Mouse (Mus musculus) liver, embryonic 15.5 days (tissue): Measurements from ENCODE around the gene Msmp. TPM values are rescaled to one million over a fixed set of nuclear protein-coding genes. Genes with fewer than 3 reads are reported as not detected.

ENCODE experiments used
- ATAC-seq: fragments of 200-750 bp; cut with Nextera tagmentation; 2 replicates; pipeline ENCODE4 v1.8.0; 2017; ENCODE audit warnings: moderate number of reproducible peaks, mild to moderate bottlenecking, moderate library complexity; ENCODE audit not compliant: insufficient read depth
- H3K27ac ChIP-seq: fragments of 300-500 bp; sonication (generic); replicated peaks from 2 replicates; pipeline ENCODE4 v1.5.1; 2015; ENCODE audit warnings: mild to moderate bottlenecking, inconsistent platforms
- H3K27me3 ChIP-seq: fragments of 300-500 bp; sonication (generic); 2 replicates; pipeline ENCODE4 v1.6.1; 2015; ENCODE audit warnings: mild to moderate bottlenecking, inconsistent platforms
- H3K36me3 ChIP-seq: fragments of 300-500 bp; sonication (generic); replicated peaks from 2 replicates; pipeline ENCODE4 v1.6.1; 2015; ENCODE audit warnings: moderate library complexity, mild to moderate bottlenecking, inconsistent platforms
- H3K4me1 ChIP-seq: fragments of 300-500 bp; sonication (generic); replicated peaks from 2 replicates; pipeline ENCODE4 v1.6.1; 2015; ENCODE audit warnings: inconsistent platforms
- H3K4me2 ChIP-seq: fragments of 300-500 bp; sonication (generic); 2 replicates; pipeline ENCODE4 v1.6.1; 2015; ENCODE audit warnings: moderate library complexity, mild to moderate bottlenecking, inconsistent platforms
- H3K4me3 ChIP-seq: fragments of 300-500 bp; sonication (generic); replicated peaks from 2 replicates; pipeline ENCODE4 v1.5.1; 2015; ENCODE audit warnings: mild to moderate bottlenecking, inconsistent platforms
- H3K9ac ChIP-seq: fragments of 300-500 bp; sonication (generic); 2 replicates; pipeline ENCODE4 v1.6.1; 2015; ENCODE audit warnings: moderate library complexity, mild to moderate bottlenecking, inconsistent platforms
- H3K9me3 ChIP-seq: fragments of 300-500 bp; sonication (generic); replicated peaks from 2 replicates; pipeline ENCODE4 v1.6.1; 2016; ENCODE audit warnings: inconsistent platforms
- WGBS: fragments of 180-500 bp; shearing (Covaris S2); methylation state at CpG from one replicate; pipeline ENCODE4 v1.1.7; 2015; ENCODE audit warnings: mixed read lengths; ENCODE audit not compliant: insufficient replicate concordance; 5-methylcytosine and 5-hydroxymethylcytosine counted together
- polyA plus RNA-seq: library from polyadenylated mRNA; unstranded; fragments of >200 nt; fragmentation: Nextera tagmentation; extraction: Ambion mirVana; gene quantifications from 2 replicates; pipeline ENCODE4 v1.2.1, GENCODE M21; 2015

The Msmp gene
- polyA plus RNA-seq, 1 experiment from 2014 or later = not detected

DNA sequence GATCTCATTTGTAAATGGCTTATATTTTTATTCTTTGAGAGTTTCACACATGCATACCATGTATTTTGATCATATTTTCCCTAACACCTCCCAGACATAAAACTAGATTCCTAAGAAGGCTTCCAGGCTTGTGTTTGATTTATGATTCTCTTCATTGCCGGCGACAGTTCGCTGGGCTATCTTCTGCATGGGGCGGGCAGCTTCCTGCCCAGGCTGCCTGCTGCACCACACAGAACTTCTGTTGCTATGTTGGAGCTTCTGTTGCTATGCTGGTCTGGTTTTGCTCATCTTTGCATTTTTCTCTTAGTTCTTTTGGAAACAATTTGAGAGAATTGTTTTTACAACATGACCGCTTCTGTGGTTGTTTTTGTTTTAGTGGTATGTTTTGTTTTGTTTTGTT, 7.2 kb upstream of the Msmp start:
- H3K4me1 ChIP-seq = peaks cover 39% of the 10 kb centered on the region
- H3K27ac ChIP-seq = no peak overlapping the region
- H3K4me3 ChIP-seq = no peak overlapping the region
- H3K4me2 ChIP-seq = no peak overlapping the region
- 28% methylated on average over 5 of the region's 5 CpGs for WGBS
- no peaks in the 10 kb centered on the region for H3K36me3 ChIP-seq
- H3K9ac ChIP-seq = no peak overlapping the region
- ATAC-seq = no peak
- H3K27me3 ChIP-seq = no peaks in the 10 kb centered on the region
- no peaks in the 10 kb centered on the region for H3K9me3 ChIP-seq

DNA sequence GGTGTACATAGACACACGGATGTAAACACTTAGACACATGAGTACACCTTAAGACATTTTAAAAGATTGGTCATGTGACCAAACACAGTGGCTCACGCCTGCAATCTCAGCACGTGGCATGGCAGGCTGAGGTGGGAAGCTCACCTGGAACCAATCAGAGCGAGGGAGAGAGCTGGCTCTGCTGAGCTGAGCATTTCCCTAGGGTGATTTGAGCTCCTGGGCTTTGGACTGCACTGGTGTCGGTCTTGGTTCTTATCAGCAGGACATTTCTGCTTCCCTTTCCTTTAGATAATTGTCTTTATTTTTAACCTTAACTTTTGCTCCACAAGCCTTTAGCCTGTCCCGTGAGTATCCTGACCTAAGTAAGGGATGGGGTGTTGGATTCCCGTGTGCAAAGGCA, 3.4 kb upstream of the Msmp start:
- Histone ChIP-seq H3K4me3 (no peak overlapping the region), H3K36me3 (peaks cover 22% of the 10 kb centered on the region), H3K4me2 (peak overlapping the region; percentile 21; the same call in 1 of the 2 replicates), H3K9me3 (no peaks in the 10 kb centered on the region), H3K27me3 (0 out of 2 replicates have a peak, but pooled peaks cover 3% of the 10 kb centered on the region), H3K9ac (no peak overlapping the region), H3K4me1 (peaks cover 35% of the 10 kb centered on the region), H3K27ac (no peak overlapping the region)
- peak; percentile 33; the same call in 1 of the 2 replicates for ATAC-seq
- 13% methylated on average over 7 of the region's 7 CpGs for WGBS

DNA sequence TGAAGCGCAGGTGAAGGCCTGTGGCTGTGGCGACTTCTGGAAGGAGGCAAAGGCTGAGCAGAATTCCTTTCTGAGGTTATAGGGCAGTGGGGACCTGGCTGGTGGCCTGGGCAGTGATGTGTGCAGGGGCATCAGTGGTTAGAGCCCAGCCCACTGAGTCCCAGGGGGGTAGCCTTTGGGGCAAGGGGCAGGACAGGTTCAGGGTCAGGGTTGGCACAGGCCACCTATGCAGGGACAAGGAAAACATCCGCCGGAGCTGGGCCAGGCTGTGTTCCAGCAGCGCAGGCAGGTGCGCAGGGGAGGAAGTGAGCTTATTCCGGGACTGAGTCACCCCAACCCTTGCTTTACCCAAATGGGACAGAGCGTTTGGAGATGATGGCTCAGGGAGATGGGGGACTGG, 2.1 kb upstream of the Msmp start:
- no peak for ATAC-seq
- peaks cover 34% of the 10 kb centered on the region for H3K4me1 ChIP-seq

DNA sequence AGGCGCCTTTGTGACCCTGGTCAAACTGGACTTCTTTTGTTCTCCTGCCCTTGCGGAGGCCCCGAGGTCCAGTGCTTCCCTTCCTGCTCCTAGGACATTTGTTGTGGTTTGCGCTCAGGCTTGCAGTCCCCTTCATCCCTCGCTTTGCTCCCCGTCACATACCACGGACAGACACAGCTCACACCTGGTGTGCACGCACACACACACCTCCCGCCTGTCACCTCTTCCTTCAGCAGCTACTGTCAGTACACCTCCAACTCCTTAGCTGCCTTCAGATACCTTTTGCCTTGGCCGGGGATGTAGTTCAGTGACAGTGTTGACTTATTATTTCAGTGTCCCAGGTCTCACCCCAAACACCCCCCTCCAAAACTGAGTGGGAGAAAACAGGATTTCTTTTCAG, 1.4 kb upstream of the Msmp start:
- Histone ChIP-seq H3K27me3 (0 out of 2 replicates have a peak, but pooled peaks cover 3% of the 10 kb centered on the region), H3K4me1 (peaks cover 29% of the 10 kb centered on the region), H3K27ac (no peak overlapping the region), H3K9me3 (no peaks in the 10 kb centered on the region), H3K4me3 (no peak overlapping the region), H3K36me3 (peaks cover 42% of the 10 kb centered on the region), H3K4me2 (no peak overlapping the region), H3K9ac (no peak overlapping the region)
- no peak for ATAC-seq
- 72% methylated on average over 10 of the region's 10 CpGs for WGBS

More for the DNA sequence above, 2.1 kb upstream of the Msmp start:
- H3K9ac ChIP-seq = no peak overlapping the region
- no peak overlapping the region for H3K4me2 ChIP-seq
- H3K27me3 ChIP-seq = 0 out of 2 replicates have a peak, but pooled peaks cover 3% of the 10 kb centered on the region
- peaks cover 35% of the 10 kb centered on the region for H3K36me3 ChIP-seq
- H3K9me3 ChIP-seq = no peaks in the 10 kb centered on the region
- no peak overlapping the region for H3K27ac ChIP-seq
- H3K4me3 ChIP-seq = no peak overlapping the region
- WGBS = 72% methylated on average over 8 of the region's 8 CpGs

DNA sequence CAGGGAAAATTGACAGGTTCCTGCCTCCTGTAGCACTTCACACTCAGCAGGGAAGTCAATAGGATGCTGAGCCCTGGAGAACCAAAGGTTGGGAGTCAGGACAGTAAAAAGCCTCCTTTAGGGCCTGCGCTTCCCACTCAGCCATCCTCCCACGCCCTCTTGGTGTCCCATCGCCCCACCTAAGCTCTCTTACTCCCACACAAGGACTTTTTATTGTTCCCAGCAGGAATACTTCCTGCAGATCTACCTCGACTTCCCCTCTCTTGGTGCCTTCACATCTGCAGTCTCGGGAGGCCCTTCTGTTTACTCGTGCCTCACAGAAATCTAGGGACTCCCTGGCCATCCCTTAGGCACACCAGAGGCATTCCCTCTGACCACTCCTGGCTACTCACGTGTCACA, 873 bp downstream of the Msmp start:
- Histone ChIP-seq H3K9ac (no peak overlapping the region), H3K36me3 (peaks cover 47% of the 10 kb centered on the region), H3K4me2 (no peak overlapping the region), H3K4me1 (peaks cover 36% of the 10 kb centered on the region), H3K9me3 (no peaks in the 10 kb centered on the region), H3K4me3 (no peak overlapping the region), H3K27me3 (0 out of 2 replicates have a peak, but pooled peaks cover 3% of the 10 kb centered on the region), H3K27ac (no peak overlapping the region)
- no peak for ATAC-seq
- 73% methylated on average over 7 of the region's 7 CpGs for WGBS

DNA sequence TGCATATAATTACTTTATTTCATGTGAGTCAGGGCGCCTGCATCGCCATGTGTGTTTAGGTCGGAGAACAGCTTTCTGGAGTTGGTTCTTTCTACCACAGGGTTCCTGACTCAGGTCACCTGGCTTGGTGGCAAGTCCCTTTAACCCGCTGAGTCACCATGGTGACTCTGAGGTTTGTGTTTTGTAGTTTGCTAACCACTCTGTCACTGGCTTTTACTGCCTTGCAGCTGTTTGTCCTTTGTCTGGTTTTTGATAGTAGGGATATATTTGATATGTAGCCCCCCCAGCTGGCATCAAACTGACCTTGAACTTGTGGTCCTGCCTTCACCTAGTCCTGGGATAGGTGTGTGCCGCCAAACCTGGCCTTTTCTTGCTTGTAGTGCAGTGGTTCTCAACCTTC, 2.1 kb downstream of the Msmp start:
- Histone ChIP-seq H3K36me3 (peaks cover 47% of the 10 kb centered on the region), H3K9me3 (no peaks in the 10 kb centered on the region), H3K4me3 (no peak overlapping the region), H3K27ac (no peak overlapping the region), H3K9ac (no peak overlapping the region), H3K4me1 (peaks cover 35% of the 10 kb centered on the region), H3K27me3 (0 out of 2 replicates have a peak, but pooled peaks cover 3% of the 10 kb centered on the region), H3K4me2 (no peak overlapping the region)
- ATAC-seq = no peak
- WGBS = 70% methylated on average over 5 of the region's 5 CpGs

DNA sequence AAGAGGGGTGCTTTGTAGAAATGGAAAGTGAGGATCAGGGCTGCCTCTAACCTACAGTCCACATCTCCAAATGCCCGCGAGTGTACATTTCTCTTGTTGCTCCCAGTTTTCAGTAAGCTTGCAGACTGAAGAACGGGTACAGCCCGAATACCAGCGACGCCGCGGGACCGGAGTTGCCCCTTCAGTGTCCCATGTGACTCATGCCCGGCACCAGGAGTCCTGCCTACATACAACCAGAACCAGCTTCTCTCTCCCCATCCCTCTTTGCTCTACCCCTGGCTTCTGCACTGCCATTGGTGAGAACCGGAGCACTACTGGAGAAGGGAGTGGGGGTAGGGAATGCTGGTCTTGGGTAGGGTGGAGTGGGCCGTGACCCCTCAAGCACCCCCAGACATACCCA, 2.9 kb downstream of the Msmp start:
- peaks cover 47% of the 10 kb centered on the region for H3K36me3 ChIP-seq
- no peak for ATAC-seq
- H3K27ac ChIP-seq = no peak overlapping the region
- H3K9me3 ChIP-seq = no peaks in the 10 kb centered on the region
- H3K4me2 ChIP-seq = no peak overlapping the region
- 95% methylated on average over 12 of the region's 12 CpGs for WGBS
- H3K4me3 ChIP-seq = no peak overlapping the region
- no peak overlapping the region for H3K9ac ChIP-seq
- H3K27me3 ChIP-seq = 0 out of 2 replicates have a peak, but pooled peaks cover 2% of the 10 kb centered on the region
- H3K4me1 ChIP-seq = peaks cover 37% of the 10 kb centered on the region

DNA sequence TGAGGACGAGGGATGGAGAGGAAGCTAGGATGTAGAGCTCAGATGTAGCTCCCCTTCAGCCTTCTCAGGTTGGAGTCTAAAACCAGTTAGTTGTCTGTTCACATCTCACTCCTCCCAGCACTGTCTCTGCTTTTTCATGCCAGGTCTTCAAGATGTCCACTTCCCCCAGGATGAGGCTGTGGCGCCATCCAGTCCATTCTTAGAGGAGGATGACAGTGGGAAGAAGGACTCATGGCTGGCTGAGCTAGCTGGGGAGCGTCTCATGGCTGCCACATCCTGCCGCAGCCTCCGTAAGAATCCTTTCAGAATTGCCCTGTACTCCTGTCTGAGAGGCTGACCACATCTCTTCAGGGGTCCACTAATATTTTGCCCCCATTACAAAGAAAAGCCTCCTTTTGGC, 3.6 kb downstream of the Msmp start:
- ATAC-seq = no peak
- no peaks in the 10 kb centered on the region for H3K27me3 ChIP-seq
- 86% methylated on average over 5 of the region's 5 CpGs for WGBS
- peak overlapping the region; percentile 90; the same call in 1 of the 2 replicates for H3K4me2 ChIP-seq
- H3K4me3 ChIP-seq = no peak overlapping the region
- no peaks in the 10 kb centered on the region for H3K9me3 ChIP-seq
- H3K9ac ChIP-seq = no peak overlapping the region
- peaks cover 47% of the 10 kb centered on the region for H3K36me3 ChIP-seq
- no peak overlapping the region for H3K27ac ChIP-seq
- H3K4me1 ChIP-seq = peaks cover 44% of the 10 kb centered on the region

DNA sequence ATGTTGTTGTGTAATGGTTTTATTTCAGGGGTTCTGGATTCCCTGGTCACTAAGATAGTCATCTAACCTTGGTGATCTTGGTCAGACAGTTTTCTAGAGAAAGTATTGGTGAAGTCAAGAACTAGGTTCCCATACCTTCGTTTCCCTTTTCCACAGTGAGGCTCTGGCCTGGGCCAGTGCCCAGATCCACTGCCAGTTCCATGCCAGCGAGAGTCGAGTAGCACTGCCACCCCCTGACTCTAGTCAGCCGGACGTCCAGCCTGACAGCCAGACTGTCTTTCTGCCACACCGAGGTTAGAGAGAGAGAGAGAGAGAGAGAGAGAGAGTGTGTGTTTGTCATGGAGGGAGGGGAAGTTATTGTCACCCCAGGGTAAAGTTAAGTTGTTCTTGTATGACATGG, 4.6 kb downstream of the Msmp start:
- H3K9ac ChIP-seq = peak overlapping the region; percentile 92
- peak overlapping the region; percentile 92 for H3K27ac ChIP-seq
- peak overlapping the region; percentile 95 for H3K4me3 ChIP-seq
- H3K9me3 ChIP-seq = no peaks in the 10 kb centered on the region
- no peak for ATAC-seq
- H3K4me2 ChIP-seq = peak overlapping the region; percentile 90
- H3K36me3 ChIP-seq = peaks cover 47% of the 10 kb centered on the region
- 62% methylated on average over 6 of the region's 6 CpGs for WGBS
- H3K27me3 ChIP-seq = no peaks in the 10 kb centered on the region
- H3K4me1 ChIP-seq = peaks cover 53% of the 10 kb centered on the region

DNA sequence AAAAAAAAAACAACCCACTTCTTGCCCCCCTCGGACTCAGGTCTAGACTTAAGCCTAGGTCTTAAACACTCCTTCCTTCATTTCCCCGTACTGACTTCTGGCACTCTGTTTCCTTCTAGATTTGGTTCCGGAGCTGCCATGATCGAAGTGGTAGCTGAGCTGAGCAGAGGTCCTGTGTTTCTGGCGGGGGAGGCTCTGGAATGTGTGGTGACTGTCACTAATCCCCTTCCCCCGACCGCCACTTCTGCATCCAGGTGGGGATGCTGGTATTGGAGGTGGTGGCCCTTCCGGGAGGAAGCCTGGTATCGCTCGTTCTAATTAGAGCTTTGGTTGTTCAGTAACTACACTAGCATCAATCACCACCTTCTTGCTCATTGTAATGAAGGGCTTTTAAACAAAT, 5.0 kb downstream of the Msmp start:
- Histone ChIP-seq H3K27me3 (no peaks in the 10 kb centered on the region), H3K4me3 (peak overlapping the region; percentile 95), H3K4me1 (peaks cover 55% of the 10 kb centered on the region), H3K9ac (peak overlapping the region; percentile 92), H3K36me3 (peaks cover 47% of the 10 kb centered on the region), H3K9me3 (no peaks in the 10 kb centered on the region), H3K27ac (peak overlapping the region; percentile 92), H3K4me2 (peak overlapping the region; percentile 90)
- ATAC-seq = no peak
- WGBS = 6% methylated on average over 10 of the region's 10 CpGs

DNA sequence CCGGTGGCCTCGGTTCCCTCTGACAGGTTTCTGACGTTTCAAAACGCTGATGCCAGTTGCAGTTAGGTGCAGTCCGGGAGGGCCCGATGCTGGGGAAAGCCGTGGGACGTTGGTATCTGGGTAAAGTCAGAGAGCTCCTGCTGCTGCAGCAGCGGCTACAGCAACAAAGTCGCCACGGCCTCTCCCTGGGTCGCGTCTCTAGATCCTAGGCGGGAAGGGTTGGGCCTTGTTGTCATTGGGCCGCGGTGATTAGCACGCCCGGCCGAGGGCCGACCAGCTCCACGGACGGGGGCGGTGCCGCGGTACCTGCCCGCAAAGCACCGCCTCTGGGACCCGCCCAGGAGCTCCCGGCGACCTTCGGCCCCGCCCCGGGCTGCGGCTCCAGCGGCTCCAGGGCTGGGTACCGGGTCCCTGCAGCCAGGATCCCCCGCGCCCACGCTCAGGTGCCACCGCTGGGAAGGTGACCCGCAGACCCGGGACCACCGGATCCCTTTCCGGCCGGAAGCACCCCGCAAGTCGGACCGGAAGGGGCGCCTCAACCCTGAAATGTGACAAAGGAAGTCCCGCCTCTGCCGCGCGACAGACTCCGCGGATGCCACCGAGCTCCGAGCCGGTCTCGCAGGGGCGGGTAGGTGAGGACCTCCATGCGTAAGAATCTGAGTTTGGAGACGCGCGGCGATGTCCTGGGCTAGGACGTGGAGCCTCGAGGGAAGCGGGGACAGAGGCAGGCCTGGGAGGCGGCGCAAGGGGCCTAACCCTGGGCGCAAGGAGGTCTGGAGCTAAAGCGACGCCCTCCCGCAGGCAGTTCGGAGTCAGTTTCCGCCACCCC, 5.7 kb downstream of the Msmp start, which contains the start of the genes Rgp1 and Gba2:
Gene Rgp1, plus strand, starts transcription at position 340 of the 829 bp plus-strand sequence.
Gene Gba2, minus strand, starts transcription at position 498 of the 829 bp plus-strand sequence.
- no peaks in the 10 kb centered on the region for H3K9me3 ChIP-seq
- H3K36me3 ChIP-seq = peaks cover 47% of the 10 kb centered on the region
- H3K4me1 ChIP-seq = peaks cover 55% of the 10 kb centered on the region
- peak within 1 kb of the TSS; percentile 95 for H3K4me3 ChIP-seq
- H3K27me3 ChIP-seq = no peaks in the 10 kb centered on the region
- peak within 1 kb of the TSS; percentile 92 for H3K27ac ChIP-seq
- peak within 1 kb of the TSS; percentile 90 for H3K4me2 ChIP-seq
- under 1% methylated on average over 76 of the region's 76 CpGs for WGBS
- ATAC-seq = peak; percentile 99
- peak within 1 kb of the TSS; percentile 92 for H3K9ac ChIP-seq
